8 mouse cellular contexts compared by ENCODE assay signal in genomic region chr12:84416834-84417604, GRCm38 (mm10). TPM values are rescaled to one million over a fixed set of nuclear protein-coding genes. Genes with fewer than 3 reads are reported as not detected.
DNase-seq lines count a peak whose midpoint lies in the region; ATAC-seq lines count a peak whose summit lies in the region.

Gene Rnf113a2 (plus strand): TSS chr12:84417196.

- peak within 1 kb of the TSS; percentile 84 for H3K27ac ChIP-seq in hindbrain, embryonic 15.5 days (replicated peaks)

- peak; percentile 95 for ATAC-seq in hindbrain, embryonic 15.5 days (ENCODE audit: low FRiP score, low read depth)

- peak within 1 kb of the TSS; percentile 51 for H3K9ac ChIP-seq in hindbrain, embryonic 15.5 days

- no peaks in the 10 kb centered on the region for H3K36me3 ChIP-seq in hindbrain, embryonic 15.5 days

- DNase-seq in T-cell, adult 2 months (ENCODE audit: low spot score) = peak; percentile 90
- DNase-seq in cerebellum, postnatal 36 days = peak; percentile 77 to 84
- DNase-seq in frontal cortex, postnatal 36 days (ENCODE audit: low spot score in 2 of 2) = peak; percentile 79 to 89
- peak; percentile 75 for DNase-seq in left cerebral cortex, adult 11 months (ENCODE audit: low spot score)
- DNase-seq in lung, postnatal 36 days = peak; percentile 88
- DNase-seq in retina, embryonic 14.5 days (ENCODE audit: low spot score) = peak; percentile 88
- peak; percentile 81 to 85 for DNase-seq in thymus, postnatal 36 days

- H3K27me3 ChIP-seq in hindbrain, embryonic 15.5 days = no peaks in the 10 kb centered on the region

- peaks cover 7% of the 10 kb centered on the region; the same call in 1 of the 2 replicates for H3K4me1 ChIP-seq in hindbrain, embryonic 15.5 days (replicated peaks)

- H3K4me3 ChIP-seq in hindbrain, embryonic 15.5 days = peak within 1 kb of the TSS; percentile 59

- H3K9me3 ChIP-seq in hindbrain, embryonic 15.5 days = no peaks in the 10 kb centered on the region

- 3% methylated on average over 50 of the region's 50 CpGs for WGBS in hindbrain, embryonic 15.5 days

- peak within 1 kb of the TSS; percentile 82 for H3K4me2 ChIP-seq in hindbrain, embryonic 15.5 days

RNA-seq across cellular contexts. Expression of gene Rnf113a2, which starts in this region (rescaled TPM):
- 20.9 and 21.0 TPM in 2 replicates for polyA plus RNA-seq in hindbrain, embryonic 15.5 days (2015; fragmentation: Nextera tagmentation; extraction: Ambion mirVana)

Comparison
In these comparisons a context has a peak if more than half of its experiments do, and no peak if none do; other contexts are left out.
1. Peak in every context shown above with its lines: DNase-seq, ATAC-seq, H3K4me3 ChIP-seq and H3K27ac ChIP-seq.